Mouse (Mus musculus): ENCODE results near the gene Tmem39a. TPM values are rescaled to one million over a fixed set of nuclear protein-coding genes. Genes with fewer than 3 reads are reported as not detected.

Gene Tmem39a
- polyA plus RNA-seq, 2 experiments: 146 to 309 TPM

GRCm38 (mm10) chr16:38571481-38571880 lies 13.0 kb downstream of the Tmem39a start:
- Histone ChIP-seq H3K4me3 (replicated peaks; ENCODE audit: low read length) (no peak overlapping the region), H3K4me1 (ENCODE audit: control insufficient read depth, insufficient read depth, low read length) (no peaks in the 10 kb centered on the region), H3K27ac (replicated peaks; ENCODE audit: low read depth, low read length) (no peak overlapping the region), H3K36me3 (ENCODE audit: control insufficient read depth, insufficient read depth, low read length) (peaks cover 75% of the 10 kb centered on the region), H3K27me3 (ENCODE audit: control insufficient read depth, insufficient read depth, low read length) (no peaks in the 10 kb centered on the region), H3K4me2 (replicated peaks; ENCODE audit: low read depth, low read length, severe bottlenecking) (no peak overlapping the region), H3K9me3 (ENCODE audit: control insufficient read depth, low read length) (no peaks in the 10 kb centered on the region), H3K9ac (ENCODE audit: low read depth, low read length, severe bottlenecking) (no peak overlapping the region)
- 98% methylated on average over 3 of the region's 3 CpGs for WGBS
- no peak for DNase-seq (ENCODE audit: low spot score)
- no peak for TF ChIP-seq POLR2A (IDR thresholded peaks at IDR 0.05; ENCODE audit: borderline replicate concordance, extremely low read depth, insufficient read depth, insufficient read length)
- ATAC-seq (ENCODE audit: low FRiP score, low read depth): no peak

GRCm38 (mm10) chr16:38584761-38585160 lies 26.3 kb downstream of the Tmem39a start:
- Histone ChIP-seq H3K27me3 (ENCODE audit: control insufficient read depth, insufficient read depth, low read length) (no peaks in the 10 kb centered on the region), H3K9me3 (ENCODE audit: control insufficient read depth, low read length) (no peaks in the 10 kb centered on the region), H3K9ac (ENCODE audit: low read depth, low read length, severe bottlenecking) (no peak overlapping the region), H3K36me3 (ENCODE audit: control insufficient read depth, insufficient read depth, low read length) (peaks cover 96% of the 10 kb centered on the region), H3K4me1 (ENCODE audit: control insufficient read depth, insufficient read depth, low read length) (no peaks in the 10 kb centered on the region), H3K27ac (replicated peaks; ENCODE audit: low read depth, low read length) (no peak overlapping the region), H3K4me2 (replicated peaks; ENCODE audit: low read depth, low read length, severe bottlenecking) (no peak overlapping the region), H3K4me3 (replicated peaks; ENCODE audit: low read length) (no peak overlapping the region)
- 93% methylated on average over 7 of the region's 7 CpGs for WGBS
- DNase-seq (ENCODE audit: low spot score): no peak
- TF ChIP-seq POLR2A (IDR thresholded peaks at IDR 0.05; ENCODE audit: borderline replicate concordance, extremely low read depth, insufficient read depth, insufficient read length): no peak
- no peak for ATAC-seq (ENCODE audit: low FRiP score, low read depth)

- Histone ChIP-seq H3K4me1 (ENCODE audit: control insufficient read depth, insufficient read depth, low read length) (no peaks in the 10 kb centered on the region), H3K9ac (ENCODE audit: low read depth, low read length, severe bottlenecking) (no peak overlapping the region), H3K4me2 (replicated peaks; ENCODE audit: low read depth, low read length, severe bottlenecking) (no peak overlapping the region), H3K36me3 (ENCODE audit: control insufficient read depth, insufficient read depth, low read length) (peaks cover 97% of the 10 kb centered on the region), H3K27me3 (ENCODE audit: control insufficient read depth, insufficient read depth, low read length) (no peaks in the 10 kb centered on the region), H3K9me3 (ENCODE audit: control insufficient read depth, low read length) (no peaks in the 10 kb centered on the region), H3K27ac (replicated peaks; ENCODE audit: low read depth, low read length) (no peak overlapping the region), H3K4me3 (replicated peaks; ENCODE audit: low read length) (no peak overlapping the region)
- ATAC-seq (ENCODE audit: low FRiP score, low read depth) (no peak), DNase-seq (ENCODE audit: low spot score) (no peak)
- no peak for TF ChIP-seq POLR2A (IDR thresholded peaks at IDR 0.05; ENCODE audit: borderline replicate concordance, extremely low read depth, insufficient read depth, insufficient read length)
- WGBS: 86% methylated on average over 5 of the region's 5 CpGs
Observed at GRCm38 (mm10) chr16:38585186-38585585, 26.7 kb downstream of the Tmem39a start.

GRCm38 (mm10) chr16:38587163-38587562 lies 28.7 kb downstream of the Tmem39a start:
- no peak for TF ChIP-seq POLR2A (IDR thresholded peaks at IDR 0.05; ENCODE audit: borderline replicate concordance, extremely low read depth, insufficient read depth, insufficient read length)
- no peak overlapping the region for H3K4me3 ChIP-seq (replicated peaks; ENCODE audit: low read length)
- H3K27me3 ChIP-seq (ENCODE audit: control insufficient read depth, insufficient read depth, low read length): no peaks in the 10 kb centered on the region
- ATAC-seq (ENCODE audit: low FRiP score, low read depth): no peak
- H3K9ac ChIP-seq (ENCODE audit: low read depth, low read length, severe bottlenecking): no peak overlapping the region
- H3K4me1 ChIP-seq (ENCODE audit: control insufficient read depth, insufficient read depth, low read length): no peaks in the 10 kb centered on the region
- no peak overlapping the region for H3K27ac ChIP-seq (replicated peaks; ENCODE audit: low read depth, low read length)
- H3K9me3 ChIP-seq (ENCODE audit: control insufficient read depth, low read length): no peaks in the 10 kb centered on the region
- H3K36me3 ChIP-seq (ENCODE audit: control insufficient read depth, insufficient read depth, low read length): peaks cover 95% of the 10 kb centered on the region
- H3K4me2 ChIP-seq (replicated peaks; ENCODE audit: low read depth, low read length, severe bottlenecking): no peak overlapping the region
- 93% methylated on average over 5 of the region's 5 CpGs for WGBS
- no peak for DNase-seq (ENCODE audit: low spot score)

DNA sequence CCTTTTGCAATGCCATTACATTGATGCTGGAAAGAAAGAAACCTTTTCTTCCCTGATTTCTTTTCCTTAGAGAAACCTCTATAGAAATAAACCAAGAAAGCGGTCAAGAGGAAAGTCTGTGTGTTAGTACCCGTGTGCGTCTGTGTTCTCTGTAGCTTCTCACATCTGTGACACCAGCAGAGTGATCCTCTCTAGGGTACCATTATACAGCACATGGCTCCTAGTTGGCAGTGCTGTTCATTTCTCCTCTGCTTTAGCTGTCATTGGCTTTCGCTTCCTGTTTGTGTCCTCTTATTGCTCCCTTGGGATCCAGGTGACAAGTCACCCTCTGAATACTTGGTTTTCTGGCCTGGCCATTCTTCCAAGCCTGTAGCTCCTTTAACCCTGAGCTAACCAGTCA lies 29.1 kb downstream of the Tmem39a start:
- no peak overlapping the region for H3K9ac ChIP-seq (ENCODE audit: low read depth, low read length, severe bottlenecking)
- H3K36me3 ChIP-seq (ENCODE audit: control insufficient read depth, insufficient read depth, low read length): peaks cover 95% of the 10 kb centered on the region
- H3K4me2 ChIP-seq (replicated peaks; ENCODE audit: low read depth, low read length, severe bottlenecking): no peak overlapping the region
- H3K9me3 ChIP-seq (ENCODE audit: control insufficient read depth, low read length): no peaks in the 10 kb centered on the region
- no peaks in the 10 kb centered on the region for H3K27me3 ChIP-seq (ENCODE audit: control insufficient read depth, insufficient read depth, low read length)
- no peak overlapping the region for H3K27ac ChIP-seq (replicated peaks; ENCODE audit: low read depth, low read length)
- no peaks in the 10 kb centered on the region for H3K4me1 ChIP-seq (ENCODE audit: control insufficient read depth, insufficient read depth, low read length)
- no peak for TF ChIP-seq POLR2A (IDR thresholded peaks at IDR 0.05; ENCODE audit: borderline replicate concordance, extremely low read depth, insufficient read depth, insufficient read length)
- H3K4me3 ChIP-seq (replicated peaks; ENCODE audit: low read length): no peak overlapping the region
- DNase-seq (ENCODE audit: low spot score) (no peak), ATAC-seq (ENCODE audit: low FRiP score, low read depth) (no peak)
- 80% methylated on average over 4 of the region's 4 CpGs for WGBS

DNA sequence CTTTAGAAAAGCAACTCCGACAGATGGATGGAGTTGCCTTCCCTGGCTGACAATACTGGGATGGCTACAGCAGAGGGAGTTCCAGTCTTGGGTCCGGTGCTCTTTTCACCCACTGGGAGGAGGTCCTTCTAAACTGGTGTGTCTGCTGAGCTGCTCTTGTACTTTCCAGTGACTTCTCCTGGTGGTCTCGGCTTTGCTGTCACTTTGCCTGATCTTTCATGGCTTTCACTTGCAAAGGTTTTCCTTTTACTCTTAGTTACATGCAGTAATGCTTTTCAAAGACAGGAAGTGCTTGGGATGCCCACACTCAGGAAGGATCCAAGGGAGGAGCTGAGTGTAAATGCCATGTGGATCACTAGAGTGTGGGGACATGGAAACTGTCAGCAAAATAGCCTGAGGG lies 33.0 kb downstream of the Tmem39a start:
- no peaks in the 10 kb centered on the region for H3K4me1 ChIP-seq (ENCODE audit: control insufficient read depth, insufficient read depth, low read length)
- H3K9me3 ChIP-seq (ENCODE audit: control insufficient read depth, low read length): no peaks in the 10 kb centered on the region
- TF ChIP-seq POLR2A (IDR thresholded peaks at IDR 0.05; ENCODE audit: borderline replicate concordance, extremely low read depth, insufficient read depth, insufficient read length): no peak
- no peak overlapping the region for H3K4me3 ChIP-seq (replicated peaks; ENCODE audit: low read length)
- 89% methylated on average over 3 of the region's 3 CpGs for WGBS
- H3K27ac ChIP-seq (replicated peaks; ENCODE audit: low read depth, low read length): no peak overlapping the region
- no peaks in the 10 kb centered on the region for H3K27me3 ChIP-seq (ENCODE audit: control insufficient read depth, insufficient read depth, low read length)
- H3K36me3 ChIP-seq (ENCODE audit: control insufficient read depth, insufficient read depth, low read length): peaks cover 72% of the 10 kb centered on the region
- H3K4me2 ChIP-seq (replicated peaks; ENCODE audit: low read depth, low read length, severe bottlenecking): no peak overlapping the region
- DNase-seq (ENCODE audit: low spot score) (no peak), ATAC-seq (ENCODE audit: low FRiP score, low read depth) (no peak)
- H3K9ac ChIP-seq (ENCODE audit: low read depth, low read length, severe bottlenecking): no peak overlapping the region
